Mouse (Mus musculus) forebrain, embryonic 14.5 days (tissue): ENCODE data around the gene Retsat. TPM values are rescaled to one million over a fixed set of nuclear protein-coding genes. Genes with fewer than 3 reads are reported as not detected.
A peak's percentile ranks its signal among the peaks of the same experiment; 100 is the strongest.

ENCODE experiments used
- ATAC-seq: fragments of 200-750 bp; cut with Nextera tagmentation; 2 replicates; pipeline ENCODE4 v1.8.0; 2017; ENCODE audit warnings: mild to moderate bottlenecking, moderate library complexity
- DNase-seq: peaks from one replicate; pipeline ENCODE4 v3.0.0-alpha.2; 2015; ENCODE audit warnings: low spot score
- H3K27ac ChIP-seq: fragments of 300-500 bp; sonication (generic); 2 replicates; pipeline ENCODE4 v1.5.1; 2014; ENCODE audit warnings: low read depth, mild to moderate bottlenecking, control low read depth, low read length, moderate library complexity
- H3K27me3 ChIP-seq: fragments of 300-500 bp; sonication (generic); replicated peaks from 2 replicates; pipeline ENCODE4 v1.6.1; 2014; ENCODE audit warnings: low read length, control low read depth, mixed read lengths; ENCODE audit not compliant: control insufficient read depth, insufficient read depth
- H3K36me3 ChIP-seq: fragments of 300-500 bp; sonication (generic); 2 replicates; pipeline ENCODE4 v1.6.1; 2014; ENCODE audit warnings: low read length, control low read depth; ENCODE audit not compliant: control insufficient read depth, insufficient read depth
- H3K4me1 ChIP-seq: fragments of 300-500 bp; sonication (generic); 2 replicates; pipeline ENCODE4 v1.6.1; 2014; ENCODE audit warnings: antibody characterized with exemption, low read length, control low read depth; ENCODE audit not compliant: control insufficient read depth, insufficient read depth
- H3K4me2 ChIP-seq: fragments of 300-500 bp; sonication (generic); 2 replicates; pipeline ENCODE4 v1.6.1; 2014; ENCODE audit warnings: mild to moderate bottlenecking, control low read depth, low read length
- H3K4me3 ChIP-seq: fragments of 300-500 bp; sonication (generic); 2 replicates; pipeline ENCODE4 v1.5.1; 2014; ENCODE audit warnings: low read depth, low read length, control low read depth
- H3K9ac ChIP-seq: fragments of 300-500 bp; sonication (generic); 2 replicates; pipeline ENCODE4 v1.6.1; 2014; ENCODE audit warnings: mild to moderate bottlenecking, low read length, control low read depth, moderate library complexity
- H3K9me3 ChIP-seq: fragments of 300-500 bp; sonication (generic); replicated peaks from 2 replicates; pipeline ENCODE4 v1.6.1; 2016; ENCODE audit warnings: low read length, control low read depth, mixed read lengths; ENCODE audit not compliant: control insufficient read depth
- WGBS: fragments of 180-500 bp; shearing (Covaris S2); extraction: QIAGEN DNeasy Blood & Tissue Kit; methylation state at CpG from one replicate; pipeline ENCODE4 v1.1.7; 2014; 5-methylcytosine and 5-hydroxymethylcytosine counted together
- polyA plus RNA-seq: library from polyadenylated mRNA; unstranded; fragments of >200 nt; fragmentation: Nextera tagmentation; extraction: Ambion mirVana; gene quantifications from 2 replicates; pipeline ENCODE4 v1.2.1, GENCODE M21; 2014

Retsat gene
- polyA plus RNA-seq: 6.6 and 8.4 TPM in 2 replicates

DNA sequence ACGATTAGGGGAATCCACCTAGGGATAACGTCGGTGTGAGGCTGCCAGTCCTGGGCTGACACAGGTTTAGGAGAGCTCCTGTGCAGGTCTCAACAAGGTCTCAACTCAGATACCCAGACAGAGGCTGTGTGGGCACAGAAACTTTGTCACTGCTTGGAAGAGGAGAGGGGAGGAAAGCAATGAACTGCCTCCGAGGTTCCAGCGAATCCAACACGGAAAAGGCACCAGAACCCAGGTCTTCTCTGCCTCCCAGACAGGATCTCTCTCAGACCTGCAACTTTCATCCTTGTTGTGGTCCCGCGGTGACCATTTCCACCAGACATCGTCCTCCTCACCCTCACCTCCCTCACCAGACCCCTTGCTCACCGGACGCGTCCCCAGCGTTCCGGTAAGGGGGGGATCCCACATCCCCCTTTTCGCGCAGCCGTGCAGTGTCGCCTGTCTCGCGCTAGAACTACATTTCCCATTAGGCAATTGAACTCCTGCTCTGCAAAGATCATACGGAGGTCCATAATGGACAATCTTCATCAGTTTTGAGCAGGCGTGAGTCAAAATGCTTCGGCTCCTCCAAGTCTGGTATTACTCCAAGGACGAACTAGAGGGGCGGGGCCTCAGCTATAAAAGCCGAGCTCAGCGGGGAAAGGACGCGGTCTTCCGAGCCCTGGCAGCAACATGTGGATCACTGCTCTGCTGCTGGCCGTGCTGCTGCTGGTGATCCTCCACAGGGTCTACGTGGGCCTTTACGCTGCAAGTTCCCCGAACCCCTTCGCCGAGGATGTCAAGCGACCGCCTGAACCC, at the start of gene Retsat, which contains the start of gene Elmod3:
Gene Retsat (plus strand): TSS at position 520 of the 798 bp plus-strand sequence.
Gene Elmod3 (minus strand): TSS at position 458 of the 798 bp plus-strand sequence.
- Histone ChIP-seq H3K27ac (0 out of 2 replicates have a peak within 1 kb of the TSS, but pooled peaks have one; percentile 27), H3K9ac (peak within 1 kb of the TSS; percentile 68), H3K27me3 (no peaks in the 10 kb centered on the region), H3K36me3 (no peaks in the 10 kb centered on the region), H3K9me3 (no peaks in the 10 kb centered on the region), H3K4me3 (peak within 1 kb of the TSS; percentile 48), H3K4me1 (peaks cover 6% of the 10 kb centered on the region; the same call in 1 of the 2 replicates), H3K4me2 (peak within 1 kb of the TSS; percentile 56)
- 1% methylated on average over 38 of the region's 38 CpGs for WGBS
- peak; percentile 93 for ATAC-seq
- peak; percentile 98 for DNase-seq

DNA sequence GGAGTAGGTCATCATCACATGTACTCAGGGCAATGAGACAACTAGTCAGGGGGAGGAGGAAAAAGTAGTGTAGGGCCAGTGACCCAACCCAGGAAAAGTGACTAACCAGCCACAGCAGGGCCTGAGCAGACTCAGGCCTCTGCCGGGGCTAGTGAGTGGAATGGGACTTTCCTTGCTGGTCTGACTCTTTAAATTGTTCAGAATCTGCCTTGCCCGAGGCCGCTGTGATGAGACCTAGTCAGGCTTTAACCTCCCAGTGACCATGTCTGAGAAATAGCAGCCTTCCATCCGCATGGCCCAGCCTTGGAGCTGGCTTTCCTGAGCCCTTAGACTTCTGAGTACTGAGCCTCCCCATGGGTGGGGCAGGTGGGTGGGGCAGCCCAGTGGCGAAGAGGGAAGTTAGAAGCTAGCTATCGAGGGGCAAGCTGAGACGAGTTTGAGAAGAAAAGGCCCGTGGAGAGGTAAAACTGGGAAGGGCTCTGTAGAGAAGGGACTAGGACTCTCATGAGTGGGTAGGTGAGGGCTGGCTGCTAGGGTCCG, 49.2 kb upstream of the Retsat start:
- H3K9ac ChIP-seq: no peak overlapping the region
- H3K27ac ChIP-seq: no peak overlapping the region
- H3K4me2 ChIP-seq: no peak overlapping the region
- WGBS: 74% methylated on average over 9 of the region's 9 CpGs
- no peaks in the 10 kb centered on the region for H3K36me3 ChIP-seq
- H3K9me3 ChIP-seq: no peaks in the 10 kb centered on the region
- no peak overlapping the region for H3K4me3 ChIP-seq
- ATAC-seq (no peak), DNase-seq (no peak)
- peaks cover 5% of the 10 kb centered on the region for H3K4me1 ChIP-seq
- H3K27me3 ChIP-seq: no peaks in the 10 kb centered on the region

DNA sequence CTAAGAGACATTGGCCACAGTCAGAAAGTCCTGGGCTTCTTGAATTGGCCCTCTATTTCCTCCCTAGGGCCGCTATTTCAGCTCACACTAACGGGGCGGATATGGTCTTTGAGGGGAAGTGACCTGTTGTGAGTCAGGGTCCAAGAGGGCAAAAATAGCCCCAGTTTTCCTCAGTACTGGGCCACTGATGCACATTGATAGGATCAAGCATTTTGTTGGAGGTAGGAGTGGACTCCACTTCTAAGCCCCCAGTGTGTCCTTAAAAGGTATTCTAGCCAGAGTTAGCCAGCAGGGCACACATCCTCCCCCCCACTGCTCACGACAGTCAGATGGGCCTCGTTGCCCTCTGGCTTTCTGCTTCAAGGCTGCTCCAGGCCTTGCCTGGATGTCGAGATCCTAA, 48.2 kb upstream of the Retsat start:
- Histone ChIP-seq H3K4me2 (no peak overlapping the region), H3K9ac (no peak overlapping the region), H3K9me3 (no peaks in the 10 kb centered on the region), H3K4me3 (no peak overlapping the region), H3K4me1 (peaks cover 5% of the 10 kb centered on the region), H3K36me3 (no peaks in the 10 kb centered on the region), H3K27ac (no peak overlapping the region), H3K27me3 (no peaks in the 10 kb centered on the region)
- 72% methylated on average over 6 of the region's 6 CpGs for WGBS
- no peak for ATAC-seq
- DNase-seq: no peak

DNA sequence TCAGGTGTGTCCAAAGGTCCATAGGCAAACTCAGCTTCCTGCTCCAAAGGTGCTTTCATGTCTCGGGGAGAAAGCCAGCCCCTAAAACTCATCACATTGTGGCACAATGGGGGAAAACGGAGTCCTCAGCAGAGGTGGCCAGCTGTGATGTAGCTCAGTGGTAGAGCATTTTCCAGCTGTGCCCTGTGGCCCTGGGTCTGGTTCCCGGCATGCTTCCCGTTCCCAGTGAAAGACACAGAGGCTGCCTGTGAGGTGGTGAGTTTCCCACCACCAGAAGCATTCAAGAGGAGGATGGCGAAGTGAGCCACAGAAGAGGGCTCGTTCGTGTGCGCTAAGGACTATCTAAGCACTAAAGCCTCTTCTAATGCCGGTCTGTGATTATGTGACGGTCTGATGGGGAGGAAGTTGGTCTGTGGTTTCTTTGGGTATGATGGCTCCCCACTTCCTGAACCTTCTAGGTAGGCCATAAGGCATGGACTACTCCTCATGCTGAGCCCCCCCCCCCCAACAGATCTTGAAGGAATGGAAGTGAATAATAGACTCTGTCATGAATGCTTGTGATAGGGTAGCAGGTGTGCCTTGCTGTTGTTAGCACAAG, 47.7 kb upstream of the Retsat start:
- no peak for DNase-seq
- no peaks in the 10 kb centered on the region for H3K9me3 ChIP-seq
- H3K27ac ChIP-seq: no peak overlapping the region
- no peak for ATAC-seq
- H3K27me3 ChIP-seq: no peaks in the 10 kb centered on the region
- no peak overlapping the region for H3K4me2 ChIP-seq
- peaks cover 5% of the 10 kb centered on the region for H3K4me1 ChIP-seq
- H3K9ac ChIP-seq: no peak overlapping the region
- WGBS: 82% methylated on average over 10 of the region's 10 CpGs
- no peaks in the 10 kb centered on the region for H3K36me3 ChIP-seq
- no peak overlapping the region for H3K4me3 ChIP-seq

DNA sequence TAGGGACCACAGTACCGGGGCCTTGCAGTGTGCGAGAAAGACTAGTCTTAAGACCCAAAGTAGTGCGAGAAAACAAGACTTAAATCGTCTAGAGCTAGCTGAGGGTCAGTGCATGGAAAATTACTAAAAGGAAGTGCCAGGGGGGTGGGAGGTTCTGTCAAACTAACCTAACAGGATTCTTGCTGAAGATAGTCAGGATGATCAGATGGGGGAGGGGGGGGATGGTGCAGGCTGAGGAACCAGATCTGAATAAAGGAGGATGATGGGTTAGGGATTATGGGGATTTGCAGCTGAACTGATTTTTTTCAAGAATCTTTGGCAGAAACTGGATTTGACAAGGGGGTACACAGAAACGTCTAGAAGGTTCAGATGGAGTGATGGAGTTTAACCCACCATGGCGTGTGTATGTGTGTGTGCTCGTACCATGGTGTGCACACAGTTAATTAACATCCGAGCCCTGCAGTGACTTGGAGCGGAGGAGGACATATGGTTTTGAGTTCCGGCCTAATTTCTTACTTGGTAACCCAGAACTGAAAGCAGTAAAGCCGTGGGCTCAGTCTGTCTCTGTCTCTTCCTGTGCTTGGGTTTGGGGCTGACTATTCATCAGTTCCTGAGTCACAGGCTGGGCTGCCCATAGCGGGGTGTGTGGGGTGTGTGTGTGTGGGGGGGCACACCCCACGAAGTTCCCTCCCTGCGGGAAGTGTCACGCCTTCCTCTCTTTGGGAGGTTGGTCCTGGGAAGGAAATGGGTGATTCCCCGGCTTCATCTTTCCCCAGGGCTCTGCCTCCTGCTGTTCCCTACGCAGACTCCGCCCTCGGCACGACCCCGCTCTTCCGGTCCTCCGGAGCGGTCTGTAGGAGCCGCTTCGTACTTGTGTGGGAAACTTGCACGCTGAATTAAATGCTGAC, 45.9 kb upstream of the Retsat start:
- H3K27ac ChIP-seq: peak overlapping the region; percentile 65; the same call in 1 of the 2 replicates
- peak overlapping the region; percentile 33 for H3K4me3 ChIP-seq
- no peaks in the 10 kb centered on the region for H3K27me3 ChIP-seq
- DNase-seq (peak; percentile 78), ATAC-seq (peak; percentile 92)
- peaks cover 5% of the 10 kb centered on the region for H3K4me1 ChIP-seq
- H3K4me2 ChIP-seq: peak overlapping the region; percentile 61
- WGBS: 19% methylated on average over 27 of the region's 27 CpGs
- peak overlapping the region; percentile 65 for H3K9ac ChIP-seq
- no peaks in the 10 kb centered on the region for H3K36me3 ChIP-seq
- no peaks in the 10 kb centered on the region for H3K9me3 ChIP-seq

DNA sequence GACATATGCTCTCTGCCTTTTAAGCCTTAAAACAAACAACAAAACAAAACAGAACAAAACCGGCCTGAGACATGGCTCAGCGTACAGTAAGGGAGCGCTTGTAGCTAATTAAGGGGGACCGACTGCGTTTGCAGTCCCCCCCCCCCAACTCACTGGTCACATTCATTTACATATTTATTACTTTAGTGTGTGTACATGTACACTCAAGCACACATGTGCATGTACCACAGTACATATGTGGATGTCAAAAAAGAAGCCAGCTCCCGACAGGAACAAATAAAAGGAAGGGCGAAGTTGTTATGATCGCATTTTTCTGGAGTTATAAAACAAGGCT, 45.2 kb upstream of the Retsat start:
- Histone ChIP-seq H3K27me3 (no peaks in the 10 kb centered on the region), H3K36me3 (no peaks in the 10 kb centered on the region), H3K4me2 (peak overlapping the region; percentile 61), H3K9ac (peak overlapping the region; percentile 65), H3K4me3 (peak overlapping the region; percentile 33), H3K4me1 (peaks cover 5% of the 10 kb centered on the region), H3K27ac (no peak overlapping the region), H3K9me3 (no peaks in the 10 kb centered on the region)
- ATAC-seq (peak; percentile 69), DNase-seq (no peak)
- WGBS: 18% methylated on average over 8 of the region's 8 CpGs

DNA sequence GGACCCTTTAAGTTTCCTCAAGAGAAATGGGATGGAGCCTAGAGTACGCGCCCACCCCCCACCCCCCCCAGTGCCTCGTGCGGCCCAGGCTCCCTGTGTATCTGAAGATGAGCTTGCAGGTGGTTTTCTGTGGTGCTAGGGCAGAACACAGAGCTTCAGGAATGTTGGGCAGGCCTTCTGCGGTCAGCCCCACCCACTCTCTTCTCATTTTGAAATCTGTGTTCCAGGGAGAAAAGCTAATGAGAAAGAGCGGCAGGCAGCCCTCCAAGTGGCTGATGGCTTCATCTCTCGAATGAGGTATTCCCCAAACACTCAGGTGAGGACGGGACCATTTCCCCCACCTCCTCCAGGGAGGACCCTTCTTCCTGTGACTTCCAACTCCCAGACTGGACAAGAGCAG, 37.5 kb upstream of the Retsat start:
- Histone ChIP-seq H3K9ac (no peak overlapping the region), H3K27me3 (no peaks in the 10 kb centered on the region), H3K9me3 (no peaks in the 10 kb centered on the region), H3K4me2 (no peak overlapping the region), H3K27ac (no peak overlapping the region), H3K4me1 (no peaks in the 10 kb centered on the region), H3K36me3 (no peaks in the 10 kb centered on the region), H3K4me3 (no peak overlapping the region)
- ATAC-seq (no peak), DNase-seq (no peak)
- 68% methylated on average over 8 of the region's 8 CpGs for WGBS

DNA sequence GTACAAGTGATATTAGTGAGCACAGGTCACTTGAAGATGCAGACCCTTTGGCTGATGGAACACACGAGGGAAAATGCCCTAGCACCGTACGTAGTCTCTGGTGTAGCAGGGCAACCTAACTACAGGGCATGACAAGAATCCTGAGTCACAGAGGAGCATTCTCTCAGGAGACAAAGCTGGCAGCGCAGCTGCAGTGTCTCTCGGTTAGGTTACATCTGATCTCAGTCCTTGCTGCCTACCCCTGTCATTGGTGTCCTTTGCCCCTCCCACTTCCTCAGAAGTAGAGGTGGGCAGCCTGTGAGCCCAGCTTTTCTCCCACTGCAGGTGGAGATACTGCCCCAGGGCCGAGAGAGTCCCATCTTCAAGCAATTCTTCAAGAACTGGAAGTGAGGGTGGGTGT, 35.8 kb upstream of the Retsat start:
- H3K4me3 ChIP-seq: no peak overlapping the region
- no peaks in the 10 kb centered on the region for H3K36me3 ChIP-seq
- no peaks in the 10 kb centered on the region for H3K4me1 ChIP-seq
- H3K9me3 ChIP-seq: no peaks in the 10 kb centered on the region
- DNase-seq (no peak), ATAC-seq (no peak)
- WGBS: 57% methylated on average over 6 of the region's 6 CpGs
- H3K4me2 ChIP-seq: no peak overlapping the region
- no peak overlapping the region for H3K9ac ChIP-seq
- H3K27ac ChIP-seq: no peak overlapping the region
- H3K27me3 ChIP-seq: no peaks in the 10 kb centered on the region
